ENCODE assay signal across 12 mouse cellular contexts in genomic region chr5:134646461-134646860, GRCm38 (mm10).
"Had no signal": no experiment of that assay in that cellular context is flagged by ENCODE, and none has a peak within 500 bp of the region (broad histone marks: within the 10 kb centered on the region; RNA-seq: fewer than 3 reads in every experiment).

No protein-coding gene starts in this region.

- H3K4me3 ChIP-seq: limb, embryonic 13.5 days; liver, embryonic 12.5 days; midbrain, embryonic 13.5 days had no signal

- H3K27me3 ChIP-seq: limb, embryonic 13.5 days; liver, embryonic 12.5 days; midbrain, embryonic 13.5 days had no signal

- ATAC-seq: intestine, embryonic 16.5 days; liver, embryonic 12.5 days; midbrain, embryonic 13.5 days had no signal

- H3K9ac ChIP-seq: limb, embryonic 13.5 days; liver, embryonic 12.5 days; midbrain, embryonic 13.5 days had no signal

- H3K4me1 ChIP-seq: limb, embryonic 13.5 days; liver, embryonic 12.5 days; midbrain, embryonic 13.5 days had no signal

- H3K9me3 ChIP-seq: limb, embryonic 13.5 days; liver, embryonic 12.5 days; midbrain, embryonic 13.5 days had no signal

- DNase-seq: kidney, adult 9 months; kidney, postnatal 36 days; left cerebral cortex, postnatal 4 days; lung, adult 18-20 months; lung, postnatal 10 days; right cerebral cortex, postnatal 25 days; thymus, postnatal 4 days had no signal

- H3K36me3 ChIP-seq: limb, embryonic 13.5 days; liver, embryonic 12.5 days; midbrain, embryonic 13.5 days had no signal

- H3K4me2 ChIP-seq: limb, embryonic 13.5 days; liver, embryonic 12.5 days; midbrain, embryonic 13.5 days had no signal

- H3K27ac ChIP-seq: kidney, postnatal 0 days; limb, embryonic 13.5 days; liver, embryonic 12.5 days; midbrain, embryonic 13.5 days had no signal
